Mouse (Mus musculus) embryonic fibroblast, embryonic 13.5 days (primary cell): ENCODE measurements around the gene Dlx3.

Source experiments
- CTCF ChIP-seq: IDR thresholded peaks from 2 replicates; pipeline ENCODE4 v1.5.1; 2011; ENCODE audit warnings: mild to moderate bottlenecking, control low read depth, low read length, moderate library complexity, borderline replicate concordance; ENCODE audit not compliant: insufficient read depth
- POLR2A ChIP-seq: IDR thresholded peaks from 2 replicates; pipeline ENCODE4 v1.6.1; 2011; ENCODE audit warnings: low read depth, mild to moderate bottlenecking, control low read depth, low read length, moderate library complexity

GRCm38 (mm10) chr11:95095596-95095995, 24.3 kb upstream of the Dlx3 start:
- no peak for TF ChIP-seq CTCF
- no peak for TF ChIP-seq POLR2A
